Mouse (Mus musculus) Patski (cell line): ENCODE results near the gene Fstl3. TPM values are rescaled to one million over a fixed set of nuclear protein-coding genes. Genes with fewer than 3 reads are reported as not detected.

Experiments used
- ATAC-seq: fragments of 100-300 bp; one replicate; pipeline ENCODE4 v1.8.0; 2021
- CTCF ChIA-PET: fragments of 350-600 bp; sonication (Branson Sonifier 250); formaldehyde crosslinking; loops from one replicate; lab custom pipeline; 2022; ENCODE audit warnings: inconsistent platforms; lab: Charles Lee
- POLR2A ChIA-PET: fragments of 350-600 bp; sonication (Branson Sonifier 250); formaldehyde crosslinking; loops from one replicate; lab custom pipeline; 2022; ENCODE audit warnings: antibody characterized with exemption, inconsistent platforms; lab: Charles Lee
- DNase-seq: peaks from one replicate; pipeline ENCODE4 v3.0.0-alpha.2; 2011; ENCODE audit warnings: low read depth, low spot score
- H3K27me3 ChIP-seq: fragments of 371-371 bp; one replicate; pipeline ENCODE4 v1.5.1; 2021
- CTCF ChIP-seq: fragments of 100-300 bp; IDR thresholded peaks from one replicate; pipeline ENCODE4 v1.5.1; 2021
- in situ Hi-C: fragments of 300-500 bp; cut with MboI; formaldehyde crosslinking; loops from 3 replicates; pipeline ENCODE4 v1.11.1; 2018; ENCODE audit warnings: low pct_unique_long_range_greater_than_20kb, mixed read lengths
- polyA plus RNA-seq: library from polyadenylated mRNA; unstranded; gene quantifications from one replicate; pipeline ENCODE4 v1.2.3, GENCODE M21; 2021

Fstl3 gene
- 2.3 TPM for polyA plus RNA-seq

GRCm38 (mm10) chr10:79777103-79777531 is at the start of gene Fstl3:
TSS of gene Fstl3 (plus strand) at chr10:79777272.
- ATAC-seq: no peak
- DNase-seq: no peak
- no peak for TF ChIP-seq CTCF
- H3K27me3 ChIP-seq: no peaks in the 10 kb centered on the region
- ChIA-PET CTCF (interaction anchor here (1.5 kb wide), 1 partner anchor 8 kb away, joined by 9 read pairs; no protein-coding TSS in a partner anchor), POLR2A (no interaction called here)
- in situ Hi-C loops: no loop called here

- in situ Hi-C loops: no loop called here
- TF ChIP-seq CTCF: no peak
- CTCF ChIA-PET: no interaction called here
- ATAC-seq (no peak), DNase-seq (no peak)
- POLR2A ChIA-PET: interaction anchor here (0.9 kb wide), 1 partner anchor 14 kb away, joined by 3 read pairs; no protein-coding TSS in a partner anchor
- H3K27me3 ChIP-seq: no peaks in the 10 kb centered on the region
Measured at GRCm38 (mm10) chr10:79728323-79729249, 48.5 kb upstream of the Fstl3 start.

GRCm38 (mm10) chr10:79729357-79729965 is 47.6 kb upstream of the Fstl3 start:
- POLR2A ChIA-PET: no interaction called here
- H3K27me3 ChIP-seq: no peaks in the 10 kb centered on the region
- CTCF ChIA-PET: no interaction called here
- DNase-seq (no peak), ATAC-seq (no peak)
- in situ Hi-C loops: no loop called here
- no peak for TF ChIP-seq CTCF

DNA sequence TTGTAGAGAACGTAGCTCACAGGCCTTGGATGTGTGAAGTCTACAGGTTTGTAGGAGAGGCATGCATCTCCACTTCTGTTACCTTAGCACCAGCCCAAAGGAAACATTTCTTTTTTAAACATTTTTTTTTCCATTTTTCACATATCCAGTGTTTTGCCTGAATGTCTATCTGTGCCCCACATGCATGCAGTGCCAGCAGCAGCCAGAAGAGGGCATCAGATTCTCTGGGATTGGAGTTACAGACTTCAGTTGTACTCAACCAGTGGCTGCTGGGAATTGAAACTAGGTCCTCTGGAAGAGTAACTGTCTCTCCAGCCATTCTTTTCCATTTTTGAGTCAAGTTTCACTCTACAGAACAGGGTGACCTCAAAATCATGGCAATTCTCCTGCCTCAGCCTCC is 44.6 kb upstream of the Fstl3 start:
- CTCF ChIA-PET: interaction anchor here (1.6 kb wide), 1 partner anchor 11 kb away, joined by 4 read pairs; no protein-coding TSS in a partner anchor
- in situ Hi-C loops: no loop called here
- no peak for DNase-seq

DNA sequence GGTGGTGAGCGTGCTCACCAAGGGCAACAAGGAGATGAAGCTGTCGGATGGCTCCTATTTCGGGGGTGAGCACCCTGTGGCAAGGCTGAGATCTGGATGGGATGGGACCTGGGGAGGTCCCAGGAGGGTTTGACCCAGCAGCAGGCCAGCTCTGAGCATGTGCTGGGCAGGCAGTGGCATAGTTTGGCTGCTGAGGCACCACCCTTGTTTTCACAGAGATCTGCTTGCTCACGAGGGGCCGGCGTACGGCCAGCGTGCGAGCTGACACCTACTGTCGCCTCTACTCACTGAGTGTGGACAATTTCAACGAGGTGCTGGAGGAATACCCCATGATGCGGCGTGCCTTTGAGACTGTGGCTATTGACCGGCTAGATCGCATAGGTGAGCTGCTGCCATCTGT is 43.2 kb upstream of the Fstl3 start:
- TF ChIP-seq CTCF: no peak
- DNase-seq (no peak), ATAC-seq (no peak)
- ChIA-PET CTCF (interaction anchor here (0.9 to 1.6 kb wide), 3 partner anchors 10 to 29 kb away, joined by 3 to 4 read pairs (median 3); partner anchors contain the start of gene Bsg), POLR2A (interaction anchor here (0.6 kb wide), 1 partner anchor 407 kb away, joined by 3 read pairs; no protein-coding TSS in a partner anchor)
- in situ Hi-C loops: no loop called here
- no peaks in the 10 kb centered on the region for H3K27me3 ChIP-seq

More for the DNA sequence above, 44.6 kb upstream of the Fstl3 start:
- no peak for ATAC-seq
- no peaks in the 10 kb centered on the region for H3K27me3 ChIP-seq
- POLR2A ChIA-PET: no interaction called here
- TF ChIP-seq CTCF: no peak

DNA sequence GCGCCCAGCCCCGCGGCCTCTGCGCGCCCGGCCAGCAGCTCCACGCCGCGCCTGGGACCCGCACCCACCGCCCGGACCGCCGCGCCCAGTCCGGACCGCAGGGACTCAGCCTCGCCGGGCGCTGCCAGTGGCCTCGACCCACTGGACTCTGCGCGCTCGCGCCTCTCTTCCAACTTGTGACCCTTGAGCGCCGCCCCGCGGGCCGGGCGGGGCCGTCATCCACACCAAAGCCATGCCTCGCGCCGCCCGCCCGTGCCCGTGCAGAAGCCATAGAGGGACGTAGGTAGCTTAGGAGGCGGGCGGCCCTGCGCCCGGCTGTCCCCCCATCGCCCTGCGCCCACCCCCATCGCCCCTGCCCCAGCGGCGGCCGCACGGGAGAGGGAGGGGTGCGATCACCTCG is 41.7 kb upstream of the Fstl3 start:
- DNase-seq (no peak), ATAC-seq (no peak)
- no peaks in the 10 kb centered on the region for H3K27me3 ChIP-seq
- CTCF ChIA-PET: interaction anchor here (0.8 to 0.9 kb wide), 2 partner anchors 9 to 12 kb away, joined by 3 read pairs; no protein-coding TSS in a partner anchor
- POLR2A ChIA-PET: no interaction called here
- no peak for TF ChIP-seq CTCF
- in situ Hi-C loops: no loop called here

DNA sequence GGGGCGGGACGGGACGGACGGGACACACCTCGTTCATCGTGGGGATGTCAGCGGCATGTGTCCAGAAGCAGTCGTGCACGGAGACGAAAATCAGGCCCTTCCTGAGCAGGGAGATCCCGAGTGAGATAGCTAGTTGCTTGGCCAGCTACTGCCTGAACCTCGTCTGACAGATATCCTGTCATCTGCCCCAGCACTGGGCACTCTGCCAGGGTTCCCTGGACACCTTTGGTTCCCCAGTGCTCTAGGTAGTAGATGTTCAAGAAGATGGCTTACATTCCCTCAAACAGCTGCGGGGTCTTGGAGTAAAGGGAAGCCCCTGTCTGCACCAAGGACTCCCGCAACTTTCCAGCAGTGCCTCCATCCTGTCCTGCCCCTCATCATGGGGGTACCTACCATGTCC is 40.4 kb upstream of the Fstl3 start:
- ChIA-PET POLR2A (no interaction called here), CTCF (no interaction called here)
- in situ Hi-C loops: no loop called here
- DNase-seq (no peak), ATAC-seq (no peak)
- H3K27me3 ChIP-seq: no peaks in the 10 kb centered on the region
- no peak for TF ChIP-seq CTCF

DNA sequence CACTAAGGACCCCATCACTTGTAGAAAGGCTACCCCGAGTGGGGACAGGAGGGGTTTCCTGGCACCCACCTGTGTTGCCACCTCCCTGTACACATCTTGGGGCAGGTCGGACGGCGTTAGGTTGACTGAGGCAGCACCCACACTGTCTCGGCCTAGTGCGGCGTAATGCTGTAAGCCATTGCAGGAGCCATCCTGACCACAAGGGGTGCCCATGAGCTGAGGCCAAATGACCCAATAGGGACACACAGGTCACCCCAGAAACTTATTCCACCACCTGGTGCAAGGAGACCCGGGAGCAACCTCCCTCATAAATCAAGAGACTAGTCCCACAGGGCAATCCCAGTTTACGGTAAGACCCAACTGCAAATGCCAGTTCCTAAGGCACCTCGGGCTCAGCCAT is 38.8 kb upstream of the Fstl3 start:
- no peak for TF ChIP-seq CTCF
- no peaks in the 10 kb centered on the region for H3K27me3 ChIP-seq
- DNase-seq: no peak
- CTCF ChIA-PET: no interaction called here
- ATAC-seq: no peak
- in situ Hi-C loops: no loop called here
- POLR2A ChIA-PET: no interaction called here

DNA sequence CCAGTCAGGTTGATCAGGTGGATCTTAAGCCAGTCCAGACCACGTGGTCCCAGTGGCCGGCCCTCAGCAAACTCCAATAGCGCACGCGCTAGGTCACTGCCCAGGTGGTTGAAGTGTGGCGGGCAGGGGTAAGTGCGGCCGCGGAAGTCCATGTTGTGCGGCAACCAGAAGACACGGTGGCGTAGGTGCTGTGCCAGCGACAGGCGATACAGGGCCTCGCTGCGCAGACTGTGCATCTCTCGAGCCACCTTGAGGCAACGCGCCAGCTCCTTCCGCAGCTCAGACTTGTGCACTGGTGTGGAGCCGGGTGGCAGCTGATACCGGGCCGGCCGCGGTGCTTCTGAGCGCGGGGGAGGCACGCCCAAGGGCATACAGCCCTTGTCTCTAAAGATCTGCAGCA is 37.8 kb upstream of the Fstl3 start:
- POLR2A ChIA-PET: interaction anchor here (0.9 kb wide), 1 partner anchor 63 kb away, joined by 3 read pairs; no protein-coding TSS in a partner anchor
- in situ Hi-C loops: no loop called here
- no peaks in the 10 kb centered on the region for H3K27me3 ChIP-seq
- TF ChIP-seq CTCF: no peak
- DNase-seq (no peak), ATAC-seq (no peak)
- CTCF ChIA-PET: no interaction called here

- no peaks in the 10 kb centered on the region for H3K27me3 ChIP-seq
- POLR2A ChIA-PET: interaction anchor here (1.4 kb wide), 1 partner anchor 16 kb away, joined by 3 read pairs; no protein-coding TSS in a partner anchor
- no peak for ATAC-seq
- DNase-seq: no peak
- in situ Hi-C loops: no loop called here
- CTCF ChIA-PET: interaction anchor here (0.6 to 0.8 kb wide), 2 partner anchors 11 to 39 kb away, joined by 3 to 4 read pairs; no protein-coding TSS in a partner anchor
- TF ChIP-seq CTCF: no peak
Measured at GRCm38 (mm10) chr10:79740863-79741262, 36.2 kb upstream of the Fstl3 start.
